Mouse (Mus musculus): ENCODE data around the gene Cdhr2.

GRCm38 (mm10) chr13:54683301-54683700 lies 18.0 kb upstream of the Cdhr2 start:
- TF ChIP-seq FLI1 (IDR thresholded peaks at IDR 0.05; ENCODE audit: low read length): no peak
- TF ChIP-seq GATA1 (IDR thresholded peaks at IDR 0.05; ENCODE audit: borderline replicate concordance, low read length): no peak
